Mouse (Mus musculus) left cerebral cortex, adult 2 months (tissue): ENCODE measurements at regions not wholly inside any gene's neighbourhood (a gene's known extent, or its start where the extent isn't known, plus 50 kb on each side); places are given as distances from the start of the nearest gene placed in this dataset.
A peak's percentile ranks its signal among the peaks of the same experiment; 100 is the strongest.

ENCODE experiments used
- DNase-seq, 2 experiments: peaks; one replicate each; pipeline ENCODE4 v3.0.0; 2021 to 2022; ENCODE audit warnings: low spot score in 2 of 2, mixed read lengths in 1 of 2; ENCODE audit errors: extremely low spot score in 1 of 2
- H3K27ac ChIP-seq: fragments of 200-600 bp; 2 replicates; pipeline ENCODE4 v1.8.1; 2022
- H3K4me3 ChIP-seq: fragments of 200-600 bp; 2 replicates; pipeline ENCODE4 v1.8.1; 2022
- CTCF ChIP-seq: fragments of 200-600 bp; IDR thresholded peaks from 2 replicates; pipeline ENCODE4 v1.8.1; 2022; ENCODE audit warnings: antibody characterized with exemption, mild to moderate bottlenecking, moderate library complexity
- intact Hi-C: fragments of 180-260 bp; cut with DNase I; formaldehyde crosslinking; loops from one replicate; pipeline ENCODE4 v1.15.1; 2025

DNA sequence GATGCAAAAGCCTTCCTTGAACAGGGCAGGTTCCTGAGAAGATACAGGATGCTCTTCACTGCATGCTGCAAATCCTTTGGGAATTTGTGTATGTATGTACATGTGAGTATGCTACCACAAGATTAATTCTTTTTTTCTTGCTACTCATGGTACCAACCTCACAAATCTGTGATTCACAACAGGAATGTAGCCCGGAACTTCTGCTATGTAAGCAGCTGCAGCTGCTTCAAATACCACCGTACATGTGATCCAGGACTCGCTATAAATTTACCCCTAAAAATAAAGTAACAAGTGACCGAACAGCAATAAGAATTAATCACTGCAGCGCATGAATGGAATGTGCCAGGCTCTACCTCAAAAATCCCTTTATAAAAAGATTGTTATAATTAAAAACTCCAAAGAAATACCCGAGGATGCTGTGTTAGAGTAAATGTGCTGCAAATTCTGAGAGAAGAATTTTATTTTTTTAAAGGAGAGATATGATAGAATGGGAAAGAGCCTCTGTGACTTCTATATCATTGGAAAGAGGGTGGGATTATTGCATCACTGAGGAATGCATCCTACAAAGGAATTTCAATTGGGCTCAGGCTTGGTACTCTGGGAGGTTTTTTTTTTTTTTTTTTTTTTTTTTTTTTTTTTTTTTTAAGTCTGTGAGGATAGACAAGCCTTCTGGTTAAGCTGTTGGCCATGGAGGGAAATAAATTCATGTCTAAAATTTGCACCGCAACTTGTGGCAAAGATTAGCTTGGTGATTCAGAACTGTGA lies 201.2 kb downstream of the Klf5 start:
- intact Hi-C loops: no loop called here
- Histone ChIP-seq H3K27ac (no peak overlapping the region), H3K4me3 (no peak overlapping the region)
- no peak for DNase-seq
- TF ChIP-seq CTCF: no peak

DNA sequence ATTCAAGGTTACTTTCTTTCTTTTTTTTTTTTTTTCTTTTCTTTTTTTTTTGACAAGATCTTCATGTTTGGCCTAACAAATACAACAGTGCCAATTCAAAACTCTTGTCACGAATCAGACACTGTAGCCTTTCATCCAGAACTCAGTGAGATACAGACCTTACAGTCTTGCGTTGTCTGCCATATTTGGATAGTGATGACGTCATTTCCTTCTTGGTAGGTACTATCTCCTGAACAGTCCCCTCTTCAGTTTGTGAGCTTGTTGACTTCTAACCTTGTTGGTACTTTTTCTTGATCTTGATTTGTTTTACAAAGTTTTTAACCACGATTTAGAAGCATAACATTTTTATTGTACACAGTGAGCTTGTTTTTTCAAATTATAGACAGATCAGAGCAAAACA lies 206.4 kb downstream of the Klf5 start:
- no peak for DNase-seq
- TF ChIP-seq CTCF: no peak
- Histone ChIP-seq H3K27ac (no peak overlapping the region), H3K4me3 (no peak overlapping the region)
- intact Hi-C loops: no loop called here

DNA sequence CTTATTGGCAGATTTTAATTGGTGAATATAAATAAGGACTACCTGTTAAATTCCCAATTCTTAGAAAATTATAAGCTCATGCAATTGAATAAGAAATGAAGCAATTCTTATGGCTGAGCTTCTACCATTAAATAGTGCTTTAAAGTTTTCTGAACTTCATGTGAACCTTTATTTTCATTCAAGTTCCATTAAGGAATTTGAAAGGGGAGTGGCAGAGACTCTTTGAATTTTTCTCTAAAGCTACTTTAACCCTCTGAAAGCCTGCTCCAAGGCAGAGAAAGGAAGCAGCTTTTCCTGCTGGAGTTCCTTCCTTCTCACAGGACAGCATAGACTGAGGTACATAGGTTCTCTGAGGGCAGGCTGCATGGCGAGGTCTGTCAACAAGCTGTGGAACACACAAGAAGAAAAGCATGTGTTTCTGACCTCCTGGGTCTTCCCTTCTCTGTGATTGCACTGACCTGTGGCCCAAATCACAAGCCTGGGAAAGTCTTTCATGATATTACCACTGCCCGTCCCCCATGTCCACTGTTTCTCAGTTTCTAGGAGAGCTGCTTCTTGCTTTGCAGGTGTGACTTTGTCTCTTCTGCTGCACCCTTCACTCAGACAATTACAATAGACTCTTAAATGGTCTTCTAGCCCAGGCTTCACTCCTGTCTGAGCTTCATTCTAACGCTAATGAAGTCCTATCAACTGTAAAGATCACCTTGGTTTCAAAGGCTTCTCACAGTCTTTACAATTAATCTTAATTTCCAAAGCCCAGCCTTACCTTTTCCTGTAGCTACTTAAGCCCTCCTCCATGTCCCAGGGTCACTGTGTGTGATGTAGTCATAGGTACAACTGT lies 211.4 kb downstream of the Klf5 start:
- H3K4me3 ChIP-seq: no peak overlapping the region
- DNase-seq: no peak
- TF ChIP-seq CTCF: no peak
- intact Hi-C loops: no loop called here
- H3K27ac ChIP-seq: no peak overlapping the region

DNA sequence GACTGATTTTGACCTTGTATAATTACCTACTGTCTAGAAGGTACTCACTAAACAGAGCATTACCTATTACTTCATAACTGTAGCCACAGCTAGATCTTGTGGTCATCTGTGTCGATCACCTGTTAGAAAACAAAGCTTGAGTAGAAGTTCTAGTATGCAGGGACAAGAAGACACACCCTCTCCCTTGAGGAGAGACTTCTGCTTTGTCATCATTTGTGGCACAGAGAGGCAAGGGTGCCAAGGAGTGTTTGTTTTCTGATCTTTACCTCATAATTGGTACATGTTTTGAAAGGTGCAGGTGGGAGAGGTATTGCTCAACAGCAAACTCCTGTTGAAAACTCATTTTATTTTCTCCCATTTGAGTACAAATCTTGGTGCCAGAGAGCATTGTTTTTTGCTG lies 217.0 kb downstream of the Klf5 start:
- Histone ChIP-seq H3K27ac (no peak overlapping the region), H3K4me3 (no peak overlapping the region)
- intact Hi-C loops: no loop called here
- TF ChIP-seq CTCF: no peak
- no peak for DNase-seq

DNA sequence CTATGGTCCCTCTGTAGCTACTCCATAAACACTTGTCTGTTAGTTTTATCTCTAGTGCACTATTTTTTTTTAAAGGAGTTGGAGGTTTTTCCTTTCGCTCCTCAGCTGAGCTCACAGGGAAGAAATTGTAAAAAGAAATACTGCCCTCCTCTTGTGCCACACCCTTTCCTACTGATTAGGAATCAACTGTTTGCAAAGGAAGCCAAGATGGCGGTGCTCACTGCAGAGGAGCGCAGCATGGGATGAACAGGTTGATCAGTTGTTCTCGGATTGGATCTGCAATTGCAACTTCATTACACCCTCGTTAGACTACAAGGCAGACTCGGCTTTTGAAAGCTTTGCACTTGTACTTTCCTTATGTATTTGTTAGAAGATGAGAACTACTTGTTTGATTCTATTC lies 218.2 kb downstream of the Klf5 start:
- Histone ChIP-seq H3K27ac (no peak overlapping the region), H3K4me3 (no peak overlapping the region)
- DNase-seq: no peak
- no peak for TF ChIP-seq CTCF
- intact Hi-C loops: no loop called here

DNA sequence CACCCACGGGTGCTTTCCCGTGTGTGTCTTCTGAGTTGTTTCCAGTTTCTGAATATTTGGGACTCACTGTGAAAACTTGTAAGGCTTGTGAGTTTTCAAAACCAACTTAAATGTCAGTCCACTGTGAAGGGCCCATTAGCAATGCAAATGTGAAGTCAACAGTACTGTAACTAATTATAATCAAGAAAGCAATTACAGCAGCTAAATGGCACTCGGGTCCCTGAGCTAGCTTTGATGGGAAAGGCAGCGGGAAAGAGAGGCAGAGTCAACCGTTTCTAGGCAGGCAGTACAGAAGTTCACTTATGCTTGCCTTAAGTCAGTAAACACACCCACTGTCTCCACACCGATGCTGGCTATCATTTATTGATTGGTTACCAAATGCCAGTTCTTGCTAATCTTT lies 221.9 kb downstream of the Klf5 start:
- TF ChIP-seq CTCF: no peak
- no peak overlapping the region for H3K27ac ChIP-seq
- H3K4me3 ChIP-seq: no peak overlapping the region
- intact Hi-C loops: no loop called here
- DNase-seq: no peak

DNA sequence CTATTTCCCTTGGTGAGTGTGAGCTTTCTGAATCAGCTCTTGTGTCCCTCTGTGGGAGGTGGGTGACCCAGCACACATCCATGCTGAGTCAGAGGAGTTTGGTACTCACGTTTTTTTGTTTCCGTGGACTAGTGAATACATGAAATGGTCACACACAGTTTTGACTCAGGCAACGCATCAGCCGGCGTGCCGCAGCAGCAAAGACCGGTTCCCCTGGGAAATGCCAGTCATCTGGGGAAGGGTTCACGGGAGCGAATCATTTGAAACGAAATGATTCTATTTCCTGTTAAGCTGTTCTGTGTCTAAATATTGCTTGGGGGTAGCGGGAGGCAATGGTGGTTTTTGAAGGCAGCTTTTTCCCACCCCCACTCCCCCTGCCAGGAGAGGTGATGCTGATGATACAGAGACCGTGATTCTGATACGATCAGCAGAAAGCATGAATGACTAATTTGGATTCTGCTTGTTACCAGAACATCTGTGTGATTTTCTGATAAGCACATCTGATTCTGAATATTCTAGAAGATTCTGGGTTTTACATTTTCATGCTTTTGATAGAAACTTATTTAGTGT lies 223.5 kb downstream of the Klf5 start:
- peak; percentile 13 for DNase-seq
- peak overlapping the region; percentile 14; the same call in 1 of the 2 replicates for H3K4me3 ChIP-seq

DNA sequence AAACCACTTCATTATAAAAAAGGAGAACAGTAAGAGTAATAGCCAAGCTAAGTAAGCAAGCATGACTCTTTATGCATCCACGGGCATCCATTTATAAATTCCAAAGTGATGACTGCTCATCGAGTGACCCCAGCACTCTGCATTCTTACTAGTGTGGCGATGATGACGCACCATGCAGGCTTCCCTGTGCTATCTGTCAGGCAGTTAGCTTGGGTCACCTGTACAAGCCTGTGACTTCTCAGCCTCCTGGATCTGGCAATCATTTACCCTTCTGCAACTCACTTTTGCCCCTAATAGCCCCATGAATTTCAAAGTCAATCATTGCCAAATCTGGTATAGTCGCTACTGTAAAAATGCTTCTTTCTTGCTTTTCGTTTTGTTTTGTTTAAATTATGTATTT lies 237.3 kb downstream of the Klf5 start:
- intact Hi-C loops: no loop called here
- no peak overlapping the region for H3K27ac ChIP-seq
- no peak for DNase-seq
- H3K4me3 ChIP-seq: no peak overlapping the region
- no peak for TF ChIP-seq CTCF

More for the DNA sequence above, 223.5 kb downstream of the Klf5 start:
- peak overlapping the region; percentile 28 for H3K27ac ChIP-seq
- intact Hi-C loops: no loop called here
- no peak for TF ChIP-seq CTCF

DNA sequence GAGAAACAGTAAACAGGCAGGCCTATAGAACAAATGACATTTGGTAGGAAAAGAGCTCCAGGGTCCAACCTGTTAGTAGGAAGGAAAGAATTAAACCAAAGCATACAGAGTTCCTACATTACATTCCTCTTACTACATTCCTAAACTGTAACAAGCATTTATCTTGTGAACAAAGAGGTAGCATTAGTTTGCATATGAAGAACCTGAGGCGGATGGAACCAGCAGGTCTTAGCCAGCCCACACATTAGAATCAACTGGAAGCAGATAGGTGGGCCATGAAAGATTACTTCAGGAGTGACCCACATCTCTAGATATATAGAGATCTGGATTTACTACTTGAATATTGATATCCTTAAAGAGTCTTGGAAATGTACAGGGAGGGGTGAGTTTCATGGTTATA lies 238.8 kb downstream of the Klf5 start:
- intact Hi-C loops: no loop called here
- H3K4me3 ChIP-seq: no peak overlapping the region
- TF ChIP-seq CTCF: no peak
- no peak for DNase-seq
- no peak overlapping the region for H3K27ac ChIP-seq

DNA sequence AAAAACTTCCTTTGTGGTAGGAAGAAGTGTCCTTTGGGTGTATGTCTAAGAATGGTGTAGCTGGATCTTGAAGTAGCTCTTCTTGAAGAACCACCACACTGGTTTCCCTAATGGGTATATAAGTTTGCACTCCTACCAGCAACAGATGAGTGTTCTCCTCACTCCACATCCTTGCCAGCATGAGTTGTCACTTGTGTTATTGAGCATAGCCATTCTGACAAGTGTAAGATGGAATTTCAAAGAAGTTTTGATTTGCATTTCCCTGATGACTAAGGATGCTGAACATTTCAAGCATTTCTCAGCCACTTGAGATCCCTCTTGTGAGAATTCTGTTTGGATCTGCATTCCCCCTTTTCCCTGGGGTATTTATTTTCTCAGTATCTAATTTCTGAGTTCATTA lies 243.2 kb downstream of the Klf5 start:
- TF ChIP-seq CTCF: no peak
- Histone ChIP-seq H3K27ac (no peak overlapping the region), H3K4me3 (no peak overlapping the region)
- no peak for DNase-seq
- intact Hi-C loops: no loop called here

DNA sequence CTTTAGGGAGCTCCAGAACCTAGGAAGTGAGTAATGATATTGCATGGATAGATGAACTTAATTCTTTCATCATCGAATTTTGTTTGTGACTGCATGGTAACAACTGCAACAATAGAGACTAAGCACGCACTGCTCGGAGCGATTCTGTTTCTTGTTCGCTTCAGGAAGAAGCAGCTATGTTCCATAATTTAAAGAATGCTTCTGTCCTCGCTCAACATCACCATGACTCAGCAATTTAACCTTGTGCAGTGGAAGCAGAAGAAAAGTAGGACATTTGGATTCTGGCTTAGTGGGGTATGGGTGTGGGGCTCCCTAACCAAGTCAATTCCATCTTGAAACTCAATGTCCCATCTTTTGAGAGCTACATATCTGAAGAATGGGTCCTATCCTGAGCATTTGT lies 249.4 kb downstream of the Klf5 start:
- intact Hi-C loops: no loop called here
- Histone ChIP-seq H3K27ac (no peak overlapping the region), H3K4me3 (no peak overlapping the region)

More for the DNA sequence above, 249.4 kb downstream of the Klf5 start:
- no peak for DNase-seq
- no peak for TF ChIP-seq CTCF
